Mouse (Mus musculus): ENCODE results near the gene Asah2.
"Not testable (repeated sequence)": the region's sequence is repeated elsewhere in the genome, so short reads cannot be mapped to it uniquely, and the experiment has no call there.

The Asah2 gene

GRCm38 (mm10) chr19:32107771-32108306 lies at the start of gene Asah2:
Gene Asah2, minus strand, starts transcription at chr19:32108211.
- DNase-seq (ENCODE audit: low spot score), result peak; percentile 54

- no peak for DNase-seq (ENCODE audit: low spot score)
Measured at GRCm38 (mm10) chr19:32157045-32157444, 49.0 kb upstream of the Asah2 start.

GRCm38 (mm10) chr19:32152529-32152928 lies 44.5 kb upstream of the Asah2 start:
- DNase-seq (ENCODE audit: low spot score), result no peak

GRCm38 (mm10) chr19:32148710-32149109 lies 40.7 kb upstream of the Asah2 start:
- DNase-seq (ENCODE audit: low spot score), result no peak

- no peak for DNase-seq (ENCODE audit: low spot score)
Measured at GRCm38 (mm10) chr19:32142383-32142782, 34.4 kb upstream of the Asah2 start.

- no peak for DNase-seq (ENCODE audit: low spot score)
Measured at GRCm38 (mm10) chr19:32138361-32139088, 30.5 kb upstream of the Asah2 start.

GRCm38 (mm10) chr19:32137904-32138303 lies 29.9 kb upstream of the Asah2 start:
- no peak for DNase-seq (ENCODE audit: low spot score)

- no peak for DNase-seq (ENCODE audit: low spot score)
Measured at GRCm38 (mm10) chr19:32136888-32137625, 29.0 kb upstream of the Asah2 start.

GRCm38 (mm10) chr19:32131707-32132488 lies 23.9 kb upstream of the Asah2 start:
- not testable (repeated sequence) for DNase-seq (ENCODE audit: low spot score)

- no peak for DNase-seq (ENCODE audit: low spot score)
Measured at GRCm38 (mm10) chr19:32129281-32129680, 21.3 kb upstream of the Asah2 start.

- no peak for DNase-seq (ENCODE audit: low spot score)
Measured at GRCm38 (mm10) chr19:32127180-32127850, 19.3 kb upstream of the Asah2 start.

- DNase-seq (ENCODE audit: low spot score), result no peak
Measured at GRCm38 (mm10) chr19:32124155-32124554, 16.1 kb upstream of the Asah2 start.

GRCm38 (mm10) chr19:32123196-32123595 lies 15.2 kb upstream of the Asah2 start:
- no peak for DNase-seq (ENCODE audit: low spot score)

- DNase-seq (ENCODE audit: low spot score), result no peak
Measured at GRCm38 (mm10) chr19:32120798-32121197, 12.8 kb upstream of the Asah2 start.

GRCm38 (mm10) chr19:32119666-32120065 lies 11.7 kb upstream of the Asah2 start:
- DNase-seq (ENCODE audit: low spot score), result no peak

GRCm38 (mm10) chr19:32118496-32118895 lies 10.5 kb upstream of the Asah2 start:
- no peak for DNase-seq (ENCODE audit: low spot score)

GRCm38 (mm10) chr19:32117484-32118018 lies 9.5 kb upstream of the Asah2 start:
- no peak for DNase-seq (ENCODE audit: low spot score)

- DNase-seq (ENCODE audit: low spot score), result no peak
Measured at GRCm38 (mm10) chr19:32111866-32112790, 4.1 kb upstream of the Asah2 start.

GRCm38 (mm10) chr19:32106750-32107149 lies 1.3 kb downstream of the Asah2 start:
- no peak for DNase-seq (ENCODE audit: low spot score)

GRCm38 (mm10) chr19:32104217-32104616 lies 3.8 kb downstream of the Asah2 start:
- DNase-seq (ENCODE audit: low spot score), result no peak

GRCm38 (mm10) chr19:32102976-32103300 lies 5.1 kb downstream of the Asah2 start:
- no peak for DNase-seq (ENCODE audit: low spot score)

Measured in spleen, adult 12 weeks (tissue).